Mouse (Mus musculus) liver, postnatal 0 days (tissue): ENCODE results near the gene Fut1. TPM values are rescaled to one million over a fixed set of nuclear protein-coding genes. Genes with fewer than 3 reads are reported as not detected.
"Not testable (repeated sequence)": the region's sequence is repeated elsewhere in the genome, so short reads cannot be mapped to it uniquely, and the experiment has no call there.

Source experiments
- ATAC-seq: fragments of 200-750 bp; cut with Nextera tagmentation; 2 replicates; pipeline ENCODE4 v1.8.0; 2017; ENCODE audit warnings: mild to moderate bottlenecking, moderate library complexity
- DNase-seq: peaks from one replicate; pipeline ENCODE4 v3.0.0-alpha.2; 2016
- H3K27ac ChIP-seq: fragments of 300-500 bp; sonication (generic); 2 replicates; pipeline ENCODE4 v1.5.1; 2014; ENCODE audit warnings: antibody characterized with exemption, moderate library complexity, mild to moderate bottlenecking, low read depth
- H3K27me3 ChIP-seq: fragments of 300-500 bp; sonication (generic); 2 replicates; pipeline ENCODE4 v1.6.1; 2014; ENCODE audit warnings: low read length, control low read depth, mixed read lengths; ENCODE audit not compliant: insufficient read depth
- H3K36me3 ChIP-seq: fragments of 300-500 bp; sonication (generic); replicated peaks from 2 replicates; pipeline ENCODE4 v1.6.1; 2014; ENCODE audit warnings: mild to moderate bottlenecking, control low read depth, low read length, moderate library complexity, mixed read lengths; ENCODE audit not compliant: insufficient read depth
- H3K4me1 ChIP-seq: fragments of 300-500 bp; sonication (generic); 2 replicates; pipeline ENCODE4 v1.6.1; 2014; ENCODE audit warnings: antibody characterized with exemption, mild to moderate bottlenecking, control low read depth; ENCODE audit not compliant: insufficient read depth
- H3K4me2 ChIP-seq: fragments of 300-500 bp; sonication (generic); 2 replicates; pipeline ENCODE4 v1.6.1; 2014; ENCODE audit warnings: low read depth, mild to moderate bottlenecking, low read length, moderate library complexity, mixed read lengths
- H3K4me3 ChIP-seq: fragments of 300-500 bp; sonication (generic); 2 replicates; pipeline ENCODE4 v1.5.1; 2014; ENCODE audit warnings: low read depth, low read length
- H3K9ac ChIP-seq: fragments of 300-500 bp; sonication (generic); replicated peaks from 2 replicates; pipeline ENCODE4 v1.6.1; 2014; ENCODE audit warnings: mild to moderate bottlenecking, moderate library complexity
- H3K9me3 ChIP-seq: fragments of 300-500 bp; sonication (generic); 2 replicates; pipeline ENCODE4 v1.6.1; 2016; ENCODE audit warnings: mild to moderate bottlenecking, control low read depth, low read length, mixed read lengths
- CTCF ChIP-seq: sonication (generic); IDR thresholded peaks from 2 replicates; pipeline ENCODE4 v1.5.1; 2016; ENCODE audit warnings: antibody characterized with exemption, low read depth
- EP300 ChIP-seq: IDR thresholded peaks from 2 replicates; pipeline ENCODE4 v1.6.1; 2016; ENCODE audit warnings: antibody characterized with exemption, low read depth, mild to moderate bottlenecking
- WGBS: fragments of 180-500 bp; shearing (Covaris S2); extraction: QIAGEN DNeasy Blood & Tissue Kit; methylation state at CpG from one replicate; pipeline ENCODE4 v1.1.7; 2014; ENCODE audit not compliant: insufficient replicate concordance; 5-methylcytosine and 5-hydroxymethylcytosine counted together
- polyA plus RNA-seq: library from polyadenylated mRNA; unstranded; fragments of >200 nt; fragmentation: Nextera tagmentation; extraction: Ambion mirVana; gene quantifications from 2 replicates; pipeline ENCODE4 v1.2.1, GENCODE M21; 2015

Gene Fut1
- polyA plus RNA-seq, 1 experiment from 2014 or later = 0.56 TPM

GRCm38 (mm10) chr7:45644183-45644582, 27.1 kb downstream of the Fut1 start:
- ATAC-seq = no peak
- Histone ChIP-seq H3K4me1 (peaks cover 9% of the 10 kb centered on the region; the same call in 1 of the 2 replicates), H3K9ac (0 out of 2 replicates have a peak overlapping the region, but pooled peaks have one; percentile 21), H3K4me2 (peak overlapping the region; percentile 53), H3K36me3 (no peaks in the 10 kb centered on the region), H3K27ac (no peak overlapping the region), H3K4me3 (peak overlapping the region; percentile 1; the same call in 1 of the 2 replicates), H3K27me3 (peaks cover 10% of the 10 kb centered on the region; the same call in 1 of the 2 replicates), H3K9me3 (no peaks in the 10 kb centered on the region)
- no peak for TF ChIP-seq CTCF
- WGBS = 16% methylated on average over 18 of the region's 18 CpGs
- DNase-seq = no peak

GRCm38 (mm10) chr7:45644872-45645590, 27.9 kb downstream of the Fut1 start:
- peaks cover 10% of the 10 kb centered on the region; the same call in 1 of the 2 replicates for H3K27me3 ChIP-seq
- peaks cover 9% of the 10 kb centered on the region; the same call in 1 of the 2 replicates for H3K4me1 ChIP-seq
- H3K9ac ChIP-seq = no peak overlapping the region
- no peak overlapping the region for H3K27ac ChIP-seq
- TF ChIP-seq EP300 (no peak), CTCF (no peak)
- H3K4me2 ChIP-seq = no peak overlapping the region
- no peak overlapping the region for H3K4me3 ChIP-seq
- WGBS = 60% methylated on average over 6 of the region's 6 CpGs
- no peaks in the 10 kb centered on the region for H3K9me3 ChIP-seq
- no peak for ATAC-seq
- no peaks in the 10 kb centered on the region for H3K36me3 ChIP-seq
- no peak for DNase-seq

- Histone ChIP-seq H3K4me1 (peaks cover 9% of the 10 kb centered on the region; the same call in 1 of the 2 replicates), H3K27me3 (peaks cover 10% of the 10 kb centered on the region; the same call in 1 of the 2 replicates), H3K4me2 (no peak overlapping the region), H3K36me3 (no peaks in the 10 kb centered on the region), H3K9ac (no peak overlapping the region), H3K27ac (no peak overlapping the region), H3K9me3 (no peaks in the 10 kb centered on the region), H3K4me3 (no peak overlapping the region)
- TF ChIP-seq EP300 = no peak
- TF ChIP-seq CTCF = no peak
- 81% methylated on average over 7 of the region's 7 CpGs for WGBS
- DNase-seq = no peak
- no peak for ATAC-seq
Observed at GRCm38 (mm10) chr7:45645591-45645971, 28.5 kb downstream of the Fut1 start.

- Histone ChIP-seq H3K9ac (no peak overlapping the region), H3K4me2 (no peak overlapping the region), H3K36me3 (no peaks in the 10 kb centered on the region), H3K27me3 (peaks cover 10% of the 10 kb centered on the region; the same call in 1 of the 2 replicates), H3K4me3 (no peak overlapping the region), H3K27ac (no peak overlapping the region), H3K9me3 (no peaks in the 10 kb centered on the region), H3K4me1 (peaks cover 9% of the 10 kb centered on the region; the same call in 1 of the 2 replicates)
- TF ChIP-seq EP300 (no peak), CTCF (no peak)
- DNase-seq (no peak), ATAC-seq (no peak)
- WGBS = 68% methylated on average over 4 of the region's 4 CpGs
Observed at GRCm38 (mm10) chr7:45646671-45647070, 29.6 kb downstream of the Fut1 start.

GRCm38 (mm10) chr7:45649351-45649750, 32.3 kb downstream of the Fut1 start:
- TF ChIP-seq CTCF = no peak
- no peak for TF ChIP-seq EP300
- no peak for ATAC-seq
- Histone ChIP-seq H3K4me2 (no peak overlapping the region), H3K27me3 (0 out of 2 replicates have a peak, but pooled peaks cover 6% of the 10 kb centered on the region), H3K27ac (no peak overlapping the region), H3K36me3 (no peaks in the 10 kb centered on the region), H3K4me3 (no peak overlapping the region), H3K4me1 (no peaks in the 10 kb centered on the region), H3K9me3 (no peaks in the 10 kb centered on the region), H3K9ac (no peak overlapping the region)
- no peak for DNase-seq
- WGBS = 65% methylated on average over 8 of the region's 8 CpGs

- H3K36me3 ChIP-seq, H3K27me3 ChIP-seq, H3K27ac ChIP-seq, H3K9ac ChIP-seq, H3K4me1 ChIP-seq, H3K4me2 ChIP-seq, H3K9me3 ChIP-seq, DNase-seq, ATAC-seq, H3K4me3 ChIP-seq: not testable (repeated sequence)
- 86% methylated on average over 18 of the region's 20 CpGs for WGBS
Observed at GRCm38 (mm10) chr7:45650484-45650883, 33.4 kb downstream of the Fut1 start.
